Comparison of ENCODE assay signal across 8 mouse cellular contexts in genomic region chr2:181496831-181497547, GRCm38 (mm10). TPM values are rescaled to one million over a fixed set of nuclear protein-coding genes. Genes with fewer than 3 reads are reported as not detected.
DNase-seq lines count a peak whose midpoint lies in the region; ATAC-seq and TF ChIP-seq lines count a peak whose summit lies in the region.

Gene Tpd52l2 (plus strand): TSS chr2:181497142.

- peak within 1 kb of the TSS; percentile 93 for H3K27ac ChIP-seq in embryonic facial prominence, embryonic 14.5 days (replicated peaks; ENCODE audit: low read depth, low read length)
- H3K27ac ChIP-seq in heart, adult 2 months: peak within 1 kb of the TSS; percentile 94
- peak within 1 kb of the TSS; percentile 85 for H3K27ac ChIP-seq in limb, embryonic 13.5 days
- H3K27ac ChIP-seq in midbrain, embryonic 16.5 days (ENCODE audit: low read length): peak within 1 kb of the TSS; percentile 84

- H3K9ac ChIP-seq in embryonic facial prominence, embryonic 14.5 days (ENCODE audit: low read depth, low read length): peak within 1 kb of the TSS; percentile 97
- H3K9ac ChIP-seq in heart, adult 2 months (ENCODE audit: low read depth, low read length): peak within 1 kb of the TSS; percentile 86
- H3K9ac ChIP-seq in limb, embryonic 13.5 days: peak within 1 kb of the TSS; percentile 85
- peak within 1 kb of the TSS; percentile 86 for H3K9ac ChIP-seq in midbrain, embryonic 16.5 days (ENCODE audit: low read depth, low read length)

- TF ChIP-seq POLR2A in heart, adult 2 months (IDR thresholded peaks at IDR 0.05; ENCODE audit: insufficient read depth, low read depth, low read length): peak; percentile 87

- WGBS in embryonic facial prominence, embryonic 14.5 days: 0% methylated on average over 33 of the region's 46 CpGs
- 0% methylated on average over 46 of the region's 46 CpGs for WGBS in heart, adult 2 months
- WGBS in limb, embryonic 13.5 days: 0% methylated on average over 46 of the region's 46 CpGs
- WGBS in midbrain, embryonic 16.5 days: under 1% methylated on average over 46 of the region's 46 CpGs

- no peak for TF ChIP-seq CTCF in heart, adult 2 months (IDR thresholded peaks at IDR 0.05)

- H3K9me3 ChIP-seq in embryonic facial prominence, embryonic 14.5 days (ENCODE audit: control insufficient read depth, low read length): no peaks in the 10 kb centered on the region
- H3K9me3 ChIP-seq in limb, embryonic 13.5 days: no peaks in the 10 kb centered on the region
- H3K9me3 ChIP-seq in midbrain, embryonic 16.5 days (replicated peaks; ENCODE audit: control insufficient read depth, low read length, poor library complexity, severe bottlenecking): no peaks in the 10 kb centered on the region

- DNase-seq in 3T3-L1 (ENCODE audit: low read depth, low spot score): peak; percentile 100
- peak; percentile 71 to 83 for DNase-seq in adrenal gland, postnatal 4 days (ENCODE audit: low spot score in 2 of 2)
- DNase-seq in embryonic facial prominence, embryonic 14.5 days (ENCODE audit: low spot score): peak; percentile 99
- peak; percentile 89 to 94 for DNase-seq in heart, adult 2 months
- DNase-seq in kidney, adult 8-10 months: peak; percentile 94 to 95
- peak; percentile 80 to 95 for DNase-seq in spleen, postnatal 10 days (ENCODE audit: low spot score in 2 of 2)

- intact Hi-C loops in heart, adult 2 months (cut with DNase I): loop anchor here (1.0 to 2.0 kb wide), 4 partner anchors 22 to 105 kb away; partner anchors contain the start of gene Zbtb46

- no peaks in the 10 kb centered on the region for H3K27me3 ChIP-seq in embryonic facial prominence, embryonic 14.5 days (replicated peaks; ENCODE audit: control insufficient read depth, insufficient read depth, low read length)
- no peaks in the 10 kb centered on the region for H3K27me3 ChIP-seq in heart, adult 2 months (ENCODE audit: control insufficient read depth, insufficient read depth, low read length)
- no peaks in the 10 kb centered on the region for H3K27me3 ChIP-seq in limb, embryonic 13.5 days
- H3K27me3 ChIP-seq in midbrain, embryonic 16.5 days (ENCODE audit: control insufficient read depth, insufficient read depth, low read depth, low read length): no peaks in the 10 kb centered on the region

- TF ChIP-seq EP300 in heart, adult 2 months (IDR thresholded peaks at IDR 0.05; ENCODE audit: insufficient read depth, low read depth, low read length): peak; percentile 62

- no peaks in the 10 kb centered on the region for H3K79me2 ChIP-seq in heart, adult 2 months (replicated peaks; ENCODE audit: control insufficient read depth, insufficient read depth, low read length)

- peak within 1 kb of the TSS; percentile 96 for H3K4me3 ChIP-seq in embryonic facial prominence, embryonic 14.5 days (ENCODE audit: low read depth, low read length)
- H3K4me3 ChIP-seq in heart, adult 2 months: peak within 1 kb of the TSS; percentile 62
- H3K4me3 ChIP-seq in limb, embryonic 13.5 days: peak within 1 kb of the TSS; percentile 66
- peak within 1 kb of the TSS; percentile 73 for H3K4me3 ChIP-seq in midbrain, embryonic 16.5 days (ENCODE audit: low read depth, low read length)

- peaks cover 22% of the 10 kb centered on the region for H3K36me3 ChIP-seq in embryonic facial prominence, embryonic 14.5 days (ENCODE audit: control insufficient read depth, insufficient read depth, low read length)
- H3K36me3 ChIP-seq in heart, adult 2 months (ENCODE audit: control insufficient read depth, insufficient read depth, low read length): no peaks in the 10 kb centered on the region
- H3K36me3 ChIP-seq in limb, embryonic 13.5 days: peaks cover 26% of the 10 kb centered on the region
- H3K36me3 ChIP-seq in midbrain, embryonic 16.5 days (ENCODE audit: control insufficient read depth, insufficient read depth, low read length): peaks cover 8% of the 10 kb centered on the region; the same call in 1 of the 2 replicates

- peak; percentile 98 for ATAC-seq in embryonic facial prominence, embryonic 14.5 days (ENCODE audit: low read depth)
- peak; percentile 97 for ATAC-seq in limb, embryonic 13.5 days (ENCODE audit: low FRiP score, low read depth)
- peak; percentile 99 for ATAC-seq in midbrain, embryonic 16.5 days

- peaks cover 9% of the 10 kb centered on the region; the same call in 1 of the 2 replicates for H3K4me1 ChIP-seq in embryonic facial prominence, embryonic 14.5 days (ENCODE audit: control insufficient read depth, insufficient read depth, low read length)
- peaks cover 3% of the 10 kb centered on the region for H3K4me1 ChIP-seq in heart, adult 2 months (ENCODE audit: control insufficient read depth, insufficient read depth, low read length)
- H3K4me1 ChIP-seq in limb, embryonic 13.5 days: peaks cover 15% of the 10 kb centered on the region
- peaks cover 15% of the 10 kb centered on the region for H3K4me1 ChIP-seq in midbrain, embryonic 16.5 days (ENCODE audit: control insufficient read depth, insufficient read depth, low read length)

- H3K4me2 ChIP-seq in embryonic facial prominence, embryonic 14.5 days (ENCODE audit: low read depth, low read length): peak within 1 kb of the TSS; percentile 86
- H3K4me2 ChIP-seq in limb, embryonic 13.5 days (replicated peaks): peak within 1 kb of the TSS; percentile 97
- H3K4me2 ChIP-seq in midbrain, embryonic 16.5 days (ENCODE audit: low read length): peak within 1 kb of the TSS; percentile 62

RNA-seq across cellular contexts. Expression of gene Tpd52l2, which starts in this region (rescaled TPM):
- total RNA-seq in adrenal gland, postnatal 4 days (2021): 100 to 1,000 TPM; 120 to 121 TPM
- polyA plus RNA-seq in embryonic facial prominence, embryonic 14.5 days (2014; fragmentation: Nextera tagmentation; extraction: Ambion mirVana): 159 and 164 TPM in 2 replicates
- total RNA-seq in heart, adult 2 months (2021): 10 to 100 TPM; 56.8 to 58.7 TPM
- 61.1 and 93.6 TPM in 2 replicates for polyA plus RNA-seq in heart, adult 2 months (2012; rRNA removed)
- polyA plus RNA-seq in limb, embryonic 13.5 days (2015; fragmentation: Nextera tagmentation; extraction: Ambion mirVana): 162 and 169 TPM in 2 replicates
- polyA plus RNA-seq in midbrain, embryonic 16.5 days (2015; fragmentation: Nextera tagmentation; extraction: Ambion mirVana): 105 and 109 TPM in 2 replicates

Comparison
In these comparisons a context has a peak if more than half of its experiments do, and no peak if none do; other contexts are left out.
1. Peak in every context shown above with its lines: DNase-seq, ATAC-seq, H3K4me3 ChIP-seq and H3K27ac ChIP-seq.